Mouse (Mus musculus) forebrain, embryonic 15.5 days (tissue): Measurements from ENCODE around the gene Slc17a8. TPM values are rescaled to one million over a fixed set of nuclear protein-coding genes. Genes with fewer than 3 reads are reported as not detected.

Experiments used
- ATAC-seq: fragments of 200-750 bp; cut with Nextera tagmentation; replicated peaks from 2 replicates; pipeline ENCODE4 v1.8.0; 2017; ENCODE audit warnings: mild to moderate bottlenecking, moderate TSS enrichment, moderate library complexity
- H3K27ac ChIP-seq: fragments of 300-500 bp; sonication (generic); replicated peaks from 2 replicates; pipeline ENCODE4 v1.5.1; 2015; ENCODE audit warnings: mild to moderate bottlenecking, inconsistent platforms
- H3K27me3 ChIP-seq: fragments of 300-500 bp; sonication (generic); 2 replicates; pipeline ENCODE4 v1.6.1; 2015; ENCODE audit warnings: inconsistent platforms
- H3K36me3 ChIP-seq: fragments of 300-500 bp; sonication (generic); 2 replicates; pipeline ENCODE4 v1.6.1; 2015; ENCODE audit warnings: mild to moderate bottlenecking, inconsistent platforms
- H3K4me1 ChIP-seq: fragments of 300-500 bp; sonication (generic); 2 replicates; pipeline ENCODE4 v1.6.1; 2015; ENCODE audit warnings: inconsistent platforms
- H3K4me2 ChIP-seq: fragments of 300-500 bp; sonication (generic); replicated peaks from 2 replicates; pipeline ENCODE4 v1.6.1; 2015; ENCODE audit warnings: mild to moderate bottlenecking, inconsistent platforms
- H3K4me3 ChIP-seq: fragments of 300-500 bp; sonication (generic); 2 replicates; pipeline ENCODE4 v1.5.1; 2015; ENCODE audit warnings: mild to moderate bottlenecking, inconsistent platforms
- H3K9ac ChIP-seq: fragments of 300-500 bp; sonication (generic); replicated peaks from 2 replicates; pipeline ENCODE4 v1.6.1; 2015; ENCODE audit warnings: mild to moderate bottlenecking, inconsistent platforms
- H3K9me3 ChIP-seq: fragments of 300-500 bp; sonication (generic); 2 replicates; pipeline ENCODE4 v1.6.1; 2016; ENCODE audit warnings: inconsistent platforms
- WGBS: fragments of 180-500 bp; shearing (Covaris S2); methylation state at CpG from one replicate; pipeline ENCODE4 v1.1.7; 2015; ENCODE audit warnings: mixed read lengths; 5-methylcytosine and 5-hydroxymethylcytosine counted together
- polyA plus RNA-seq: library from polyadenylated mRNA; unstranded; fragments of >200 nt; fragmentation: Nextera tagmentation; extraction: Ambion mirVana; gene quantifications from 2 replicates; pipeline ENCODE4 v1.2.1, GENCODE M21; 2015

Gene Slc17a8
- polyA plus RNA-seq, 1 experiment from 2014 or later: 0.38 TPM

GRCm38 (mm10) chr10:89633121-89633520, 12.1 kb upstream of the Slc17a8 start:
- H3K9ac ChIP-seq: no peak overlapping the region
- H3K4me3 ChIP-seq: no peak overlapping the region
- ATAC-seq: no peak
- H3K27ac ChIP-seq: no peak overlapping the region
- no peaks in the 10 kb centered on the region for H3K27me3 ChIP-seq
- 0 out of 2 replicates have a peak, but pooled peaks cover under 1% of the 10 kb centered on the region for H3K36me3 ChIP-seq
- 86% methylated on average over 4 of the region's 4 CpGs for WGBS
- H3K4me1 ChIP-seq: 0 out of 2 replicates have a peak, but pooled peaks cover 3% of the 10 kb centered on the region
- H3K4me2 ChIP-seq: no peak overlapping the region
- no peaks in the 10 kb centered on the region for H3K9me3 ChIP-seq

- no peaks in the 10 kb centered on the region for H3K27me3 ChIP-seq
- no peaks in the 10 kb centered on the region for H3K36me3 ChIP-seq
- H3K4me3 ChIP-seq: no peak overlapping the region
- 0 out of 2 replicates have a peak, but pooled peaks cover 3% of the 10 kb centered on the region for H3K4me1 ChIP-seq
- H3K9me3 ChIP-seq: no peaks in the 10 kb centered on the region
- H3K9ac ChIP-seq: no peak overlapping the region
- H3K4me2 ChIP-seq: no peak overlapping the region
- no peak for ATAC-seq
- no peak overlapping the region for H3K27ac ChIP-seq
- WGBS: 77% methylated on average over 5 of the region's 5 CpGs
Observed at GRCm38 (mm10) chr10:89631831-89632230, 10.8 kb upstream of the Slc17a8 start.

- peak; percentile 21; the same call in 1 of the 2 replicates for ATAC-seq
- H3K27ac ChIP-seq: no peak overlapping the region
- 100% methylated on average over 1 of the region's 1 CpGs for WGBS
Observed at GRCm38 (mm10) chr10:89630564-89630963, 9.5 kb upstream of the Slc17a8 start.

GRCm38 (mm10) chr10:89630052-89630451, 9.0 kb upstream of the Slc17a8 start:
- Histone ChIP-seq H3K9ac (no peak overlapping the region), H3K27ac (no peak overlapping the region), H3K4me3 (no peak overlapping the region), H3K4me2 (no peak overlapping the region), H3K4me1 (0 out of 2 replicates have a peak, but pooled peaks cover 3% of the 10 kb centered on the region), H3K36me3 (no peaks in the 10 kb centered on the region), H3K27me3 (no peaks in the 10 kb centered on the region), H3K9me3 (no peaks in the 10 kb centered on the region)
- ATAC-seq: peak; percentile 85
- 31% methylated on average over 3 of the region's 3 CpGs for WGBS

More at GRCm38 (mm10) chr10:89630564-89630963, 9.5 kb upstream of the Slc17a8 start:
- Histone ChIP-seq H3K4me2 (no peak overlapping the region), H3K9ac (no peak overlapping the region), H3K27me3 (no peaks in the 10 kb centered on the region), H3K9me3 (no peaks in the 10 kb centered on the region), H3K36me3 (no peaks in the 10 kb centered on the region), H3K4me1 (0 out of 2 replicates have a peak, but pooled peaks cover 3% of the 10 kb centered on the region), H3K4me3 (no peak overlapping the region)

- WGBS: 97% methylated on average over 2 of the region's 2 CpGs
- Histone ChIP-seq H3K4me3 (no peak overlapping the region), H3K27ac (no peak overlapping the region), H3K9ac (no peak overlapping the region), H3K36me3 (no peaks in the 10 kb centered on the region), H3K4me1 (no peaks in the 10 kb centered on the region), H3K4me2 (no peak overlapping the region), H3K9me3 (no peaks in the 10 kb centered on the region), H3K27me3 (no peaks in the 10 kb centered on the region)
- ATAC-seq: no peak
Observed at GRCm38 (mm10) chr10:89626714-89627113, 5.7 kb upstream of the Slc17a8 start.

GRCm38 (mm10) chr10:89624196-89624595, 3.1 kb upstream of the Slc17a8 start:
- Histone ChIP-seq H3K27ac (no peak overlapping the region), H3K4me2 (no peak overlapping the region), H3K36me3 (no peaks in the 10 kb centered on the region), H3K4me1 (no peaks in the 10 kb centered on the region), H3K27me3 (no peaks in the 10 kb centered on the region), H3K9ac (no peak overlapping the region), H3K4me3 (no peak overlapping the region), H3K9me3 (no peaks in the 10 kb centered on the region)
- 94% methylated on average over 2 of the region's 2 CpGs for WGBS
- ATAC-seq: no peak

- Histone ChIP-seq H3K4me3 (no peak overlapping the region), H3K9me3 (no peaks in the 10 kb centered on the region), H3K4me1 (no peaks in the 10 kb centered on the region), H3K27ac (no peak overlapping the region), H3K27me3 (no peaks in the 10 kb centered on the region), H3K4me2 (no peak overlapping the region), H3K36me3 (no peaks in the 10 kb centered on the region), H3K9ac (no peak overlapping the region)
- WGBS: 86% methylated on average over 5 of the region's 5 CpGs
- ATAC-seq: no peak
Observed at GRCm38 (mm10) chr10:89599311-89599710, 21.7 kb downstream of the Slc17a8 start.

GRCm38 (mm10) chr10:89597275-89597674, 23.8 kb downstream of the Slc17a8 start:
- Histone ChIP-seq H3K4me1 (no peaks in the 10 kb centered on the region), H3K4me2 (no peak overlapping the region), H3K9me3 (no peaks in the 10 kb centered on the region), H3K27ac (no peak overlapping the region), H3K4me3 (no peak overlapping the region), H3K9ac (no peak overlapping the region), H3K36me3 (no peaks in the 10 kb centered on the region), H3K27me3 (no peaks in the 10 kb centered on the region)
- 91% methylated on average over 4 of the region's 4 CpGs for WGBS
- no peak for ATAC-seq

- WGBS: 93% methylated on average over 5 of the region's 5 CpGs
- H3K4me2 ChIP-seq: no peak overlapping the region
- H3K27ac ChIP-seq: no peak overlapping the region
- H3K4me3 ChIP-seq: no peak overlapping the region
- ATAC-seq: no peak
- no peak overlapping the region for H3K9ac ChIP-seq
- no peaks in the 10 kb centered on the region for H3K4me1 ChIP-seq
- no peaks in the 10 kb centered on the region for H3K36me3 ChIP-seq
- H3K27me3 ChIP-seq: no peaks in the 10 kb centered on the region
- H3K9me3 ChIP-seq: no peaks in the 10 kb centered on the region
Observed at GRCm38 (mm10) chr10:89595935-89596334, 25.1 kb downstream of the Slc17a8 start.

- H3K27ac ChIP-seq: no peak overlapping the region
Observed at GRCm38 (mm10) chr10:89595514-89595913, 25.5 kb downstream of the Slc17a8 start.

GRCm38 (mm10) chr10:89594309-89594708, 26.7 kb downstream of the Slc17a8 start:
- Histone ChIP-seq H3K27me3 (no peaks in the 10 kb centered on the region), H3K36me3 (no peaks in the 10 kb centered on the region), H3K9me3 (no peaks in the 10 kb centered on the region), H3K4me3 (no peak overlapping the region), H3K27ac (no peak overlapping the region), H3K4me1 (no peaks in the 10 kb centered on the region), H3K9ac (no peak overlapping the region), H3K4me2 (no peak overlapping the region)
- ATAC-seq: no peak
- WGBS: 88% methylated on average over 4 of the region's 4 CpGs

More at GRCm38 (mm10) chr10:89595514-89595913, 25.5 kb downstream of the Slc17a8 start:
- no peak for ATAC-seq
- Histone ChIP-seq H3K27me3 (no peaks in the 10 kb centered on the region), H3K4me2 (no peak overlapping the region), H3K4me3 (no peak overlapping the region), H3K36me3 (no peaks in the 10 kb centered on the region), H3K4me1 (no peaks in the 10 kb centered on the region), H3K9me3 (no peaks in the 10 kb centered on the region), H3K9ac (no peak overlapping the region)
- WGBS: 68% methylated on average over 1 of the region's 1 CpGs

GRCm38 (mm10) chr10:89592797-89593196, 28.3 kb downstream of the Slc17a8 start:
- Histone ChIP-seq H3K36me3 (no peaks in the 10 kb centered on the region), H3K9ac (no peak overlapping the region), H3K4me3 (no peak overlapping the region), H3K27me3 (no peaks in the 10 kb centered on the region), H3K27ac (no peak overlapping the region), H3K9me3 (no peaks in the 10 kb centered on the region), H3K4me2 (no peak overlapping the region), H3K4me1 (no peaks in the 10 kb centered on the region)
- 43% methylated on average over 4 of the region's 4 CpGs for WGBS
- ATAC-seq: 0 out of 2 replicates have a peak, but pooled peaks have one; percentile 13

GRCm38 (mm10) chr10:89589877-89590276, 31.2 kb downstream of the Slc17a8 start:
- 90% methylated on average over 1 of the region's 1 CpGs for WGBS
- H3K4me2 ChIP-seq: no peak overlapping the region
- no peaks in the 10 kb centered on the region for H3K27me3 ChIP-seq
- no peaks in the 10 kb centered on the region for H3K36me3 ChIP-seq
- no peak overlapping the region for H3K4me3 ChIP-seq
- no peaks in the 10 kb centered on the region for H3K4me1 ChIP-seq
- no peak overlapping the region for H3K27ac ChIP-seq
- no peak overlapping the region for H3K9ac ChIP-seq
- no peaks in the 10 kb centered on the region for H3K9me3 ChIP-seq
- no peak for ATAC-seq
